Mouse (Mus musculus): Measurements from ENCODE around the gene Armcx1. TPM values are rescaled to one million over a fixed set of nuclear protein-coding genes. Genes with fewer than 3 reads are reported as not detected.
"Not testable (repeated sequence)": the region's sequence is repeated elsewhere in the genome, so short reads cannot be mapped to it uniquely, and the experiment has no call there.

Armcx1 gene
- total RNA-seq (2021): 10 to 100 TPM; 49.1 to 56.7 TPM
- long read RNA-seq, experiment 1, transcript Armcx1-204 (4 exons, 2,085 nt): minor isoform, 6 of 40 reads
- long read RNA-seq, experiment 1, transcript Armcx1-202 (4 exons, 2,253 nt): major isoform, 8 of 40 reads
- long read RNA-seq, experiment 1, partial matches to known transcripts: 7 of 40 reads
- long read RNA-seq, experiment 1, other reads (novel, unspliced or antisense): 11 of 40 reads
- long read RNA-seq, experiment 2, transcript Armcx1-205 (6 exons, 2,413 nt): major isoform, 24 of 50 reads
- long read RNA-seq, experiment 2, transcript Armcx1-202 (4 exons, 2,253 nt): minor isoform, 5 of 50 reads
- long read RNA-seq, experiment 2, transcript Armcx1-201 (6 exons, 2,303 nt): minor isoform, 5 of 50 reads
- long read RNA-seq, experiment 2, partial matches to known transcripts: 3 of 50 reads
- long read RNA-seq, experiment 2, other reads (novel, unspliced or antisense): 10 of 50 reads

DNA sequence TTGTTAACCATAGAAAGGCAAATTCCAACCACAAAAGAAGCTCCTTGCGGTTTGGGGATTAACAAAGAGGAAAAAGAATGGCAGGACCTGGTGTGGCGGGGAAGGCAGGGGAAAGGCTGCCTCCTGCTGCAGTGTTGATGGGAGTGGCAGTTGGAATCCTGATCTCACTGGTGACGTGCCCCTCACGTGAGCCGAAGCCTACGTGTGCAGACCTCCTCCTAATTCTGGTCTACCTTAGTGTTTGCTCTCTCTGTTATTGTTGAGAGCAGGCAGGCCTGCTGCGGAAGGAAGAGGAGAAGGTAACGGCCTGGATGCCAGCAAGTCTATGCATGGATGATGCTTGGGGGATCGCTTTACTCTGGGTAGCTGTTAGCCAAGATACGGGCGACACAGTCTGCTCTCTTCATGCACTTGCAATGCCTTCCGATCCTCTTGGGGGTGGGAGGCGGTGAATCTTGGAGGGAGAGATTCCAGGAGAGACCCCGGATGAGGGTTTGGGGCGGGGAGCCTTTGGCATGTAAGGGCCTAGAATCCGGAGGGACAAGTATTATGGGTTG lies at the start of gene Armcx1:
TSS of gene Armcx1 (plus strand) at position 212 of the 557 bp plus-strand sequence.
- peak; percentile 65 to 66 for DNase-seq (ENCODE audit: low spot score in 2 of 2)
- Histone ChIP-seq H3K4me3 (peak within 1 kb of the TSS; percentile 69), H3K27ac (peak within 1 kb of the TSS; percentile 90)
- peak; percentile 35 for TF ChIP-seq CTCF (conservative IDR thresholded peaks at IDR 0.05)

- no peak for DNase-seq (ENCODE audit: low spot score in 2 of 2)
- no peak for TF ChIP-seq CTCF (conservative IDR thresholded peaks at IDR 0.05)
- Histone ChIP-seq H3K27ac (no peak overlapping the region), H3K4me3 (no peak overlapping the region)
Observed at GRCm38 (mm10) chrX:134675022-134675421, 42.7 kb upstream of the Armcx1 start.

GRCm38 (mm10) chrX:134675959-134676358 lies 41.8 kb upstream of the Armcx1 start:
- no peak overlapping the region for H3K27ac ChIP-seq
- no peak overlapping the region for H3K4me3 ChIP-seq
- TF ChIP-seq CTCF (conservative IDR thresholded peaks at IDR 0.05): no peak
- no peak for DNase-seq (ENCODE audit: low spot score in 2 of 2)

- no peak for DNase-seq (ENCODE audit: low spot score in 2 of 2)
- Histone ChIP-seq H3K4me3 (no peak overlapping the region), H3K27ac (no peak overlapping the region)
- no peak for TF ChIP-seq CTCF (conservative IDR thresholded peaks at IDR 0.05)
Observed at GRCm38 (mm10) chrX:134684936-134685335, 32.8 kb upstream of the Armcx1 start.

GRCm38 (mm10) chrX:134686267-134686666 lies 31.5 kb upstream of the Armcx1 start, which contains the start of gene Armcx4:
Armcx4 (plus strand) TSS chrX:134686519.
- DNase-seq (ENCODE audit: low spot score in 2 of 2): peak; percentile 64
- Histone ChIP-seq H3K4me3 (peak within 1 kb of the TSS; percentile 60), H3K27ac (peak within 1 kb of the TSS; percentile 82)
- peak; percentile 48 for TF ChIP-seq CTCF (conservative IDR thresholded peaks at IDR 0.05)

- Histone ChIP-seq H3K27ac (peak overlapping the region; percentile 82), H3K4me3 (peak overlapping the region; percentile 60)
- peak in 1 of 2 experiments; percentile 18 for DNase-seq (ENCODE audit: low spot score in 2 of 2)
- TF ChIP-seq CTCF (conservative IDR thresholded peaks at IDR 0.05): no peak
Observed at GRCm38 (mm10) chrX:134686739-134687171, 31.0 kb upstream of the Armcx1 start.

DNA sequence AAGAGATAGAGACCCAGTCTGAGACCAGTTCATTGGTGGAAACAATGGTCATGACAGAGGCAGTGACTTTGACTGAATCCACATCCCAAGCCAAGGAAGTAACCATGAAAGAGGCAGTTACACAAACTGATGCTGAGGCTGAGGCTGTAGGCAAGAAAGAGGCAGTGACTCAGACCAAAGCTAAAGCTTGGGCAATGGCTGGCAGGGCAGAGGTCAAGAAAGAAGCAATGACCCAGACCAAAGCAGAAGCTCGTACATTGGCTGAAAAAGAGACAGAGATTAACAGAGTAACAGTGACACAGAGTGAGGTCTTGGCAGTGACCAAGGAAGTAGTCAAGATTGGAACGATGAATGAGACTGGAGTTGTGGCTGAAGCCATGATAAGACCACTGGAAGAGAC lies 28.1 kb upstream of the Armcx1 start:
- no peak for TF ChIP-seq CTCF (conservative IDR thresholded peaks at IDR 0.05)
- Histone ChIP-seq H3K27ac (no peak overlapping the region), H3K4me3 (no peak overlapping the region)
- no peak for DNase-seq (ENCODE audit: low spot score in 2 of 2)

GRCm38 (mm10) chrX:134690871-134691539 lies 26.8 kb upstream of the Armcx1 start:
- no peak overlapping the region for H3K27ac ChIP-seq
- no peak for TF ChIP-seq CTCF (conservative IDR thresholded peaks at IDR 0.05)
- H3K4me3 ChIP-seq: no peak overlapping the region
- no peak for DNase-seq (ENCODE audit: low spot score in 2 of 2)

GRCm38 (mm10) chrX:134691540-134691935 lies 26.2 kb upstream of the Armcx1 start:
- DNase-seq (ENCODE audit: low spot score in 2 of 2): no peak
- Histone ChIP-seq H3K4me3 (no peak overlapping the region), H3K27ac (no peak overlapping the region)
- no peak for TF ChIP-seq CTCF (conservative IDR thresholded peaks at IDR 0.05)

GRCm38 (mm10) chrX:134716863-134717262 lies 900 bp upstream of the Armcx1 start:
- no peak for TF ChIP-seq CTCF (conservative IDR thresholded peaks at IDR 0.05)
- Histone ChIP-seq H3K4me3 (no peak overlapping the region), H3K27ac (no peak overlapping the region)
- DNase-seq (ENCODE audit: low spot score in 2 of 2): no peak

DNA sequence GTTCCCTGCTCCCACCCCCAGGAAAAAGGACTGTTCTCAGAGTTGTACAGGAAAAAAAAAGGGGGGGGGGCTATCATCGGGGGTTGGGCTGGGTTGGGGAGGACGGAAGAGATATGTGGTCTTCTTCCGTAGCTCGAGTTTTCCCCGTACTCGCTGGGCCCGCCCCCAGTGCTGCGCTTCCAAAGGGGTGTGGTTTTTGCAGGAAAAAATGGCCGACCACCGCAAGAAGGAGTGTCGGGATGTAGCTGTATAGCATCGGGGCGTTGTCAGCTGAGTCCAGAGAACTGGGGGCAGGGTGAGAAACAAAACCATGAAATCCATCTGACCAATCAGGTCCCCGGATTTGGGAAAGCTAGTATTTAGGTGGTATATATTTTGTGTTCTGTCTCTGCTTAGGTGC lies 761 bp downstream of the Armcx1 start:
- Histone ChIP-seq H3K27ac (peak overlapping the region; percentile 90), H3K4me3 (peak overlapping the region; percentile 69)
- no peak for TF ChIP-seq CTCF (conservative IDR thresholded peaks at IDR 0.05)
- peak; percentile 39 to 46 for DNase-seq (ENCODE audit: low spot score in 2 of 2)

DNA sequence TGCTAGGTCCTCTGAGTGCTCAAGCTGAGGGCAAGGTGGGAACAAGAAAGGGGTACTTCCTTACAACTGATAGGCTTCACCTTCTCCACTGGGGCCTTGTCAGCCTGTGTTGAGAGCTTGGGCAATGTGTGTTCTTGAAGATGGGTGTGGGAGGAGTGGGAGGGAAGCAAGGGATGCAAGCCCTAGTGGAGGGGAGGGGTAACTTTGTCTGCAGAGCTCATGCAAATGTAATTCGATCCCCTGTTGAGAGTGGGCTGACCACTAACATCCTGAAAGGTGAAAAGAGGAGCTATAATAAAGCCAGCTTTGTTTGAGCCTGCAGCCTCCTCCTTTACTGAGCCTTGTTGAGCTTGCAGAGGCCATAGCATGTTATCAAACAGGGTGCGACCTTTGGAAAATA lies 6.0 kb downstream of the Armcx1 start:
- DNase-seq (ENCODE audit: low spot score in 2 of 2); H3K4me3 ChIP-seq; H3K27ac ChIP-seq: not testable (repeated sequence)

DNA sequence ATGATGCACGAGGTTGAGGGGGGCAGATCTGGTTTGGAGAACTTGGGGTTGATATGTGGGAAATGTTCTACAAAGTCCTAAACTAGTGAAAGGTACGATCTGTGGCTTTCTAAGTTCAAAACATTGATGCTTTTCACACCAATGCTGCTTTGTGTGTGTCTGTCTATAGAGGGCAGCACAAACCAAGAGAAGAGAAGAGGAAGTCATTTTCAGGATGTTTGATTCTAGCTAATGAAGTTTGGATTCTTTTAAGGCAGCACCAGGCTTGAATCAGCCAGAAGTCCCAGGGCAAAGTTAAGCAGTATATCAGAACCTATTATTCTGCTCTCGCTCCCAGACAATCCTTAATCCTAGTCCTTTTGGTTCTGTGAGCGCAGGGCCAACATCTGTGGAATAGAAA lies 12.0 kb downstream of the Armcx1 start:
- peak in 1 of 2 experiments; percentile 18 for DNase-seq (ENCODE audit: low spot score in 2 of 2)
- Histone ChIP-seq H3K4me3 (no peak overlapping the region), H3K27ac (no peak overlapping the region)
- TF ChIP-seq CTCF (conservative IDR thresholded peaks at IDR 0.05): peak; percentile 82
